Mouse (Mus musculus) neural tube, embryonic 11.5 days (tissue): Measurements from ENCODE around the gene Egfr. TPM values are rescaled to one million over a fixed set of nuclear protein-coding genes. Genes with fewer than 3 reads are reported as not detected.

ENCODE experiments used
- ATAC-seq: fragments of 200-750 bp; cut with Nextera tagmentation; 2 replicates; pipeline ENCODE4 v1.8.0; 2017; ENCODE audit warnings: moderate number of reproducible peaks, mild to moderate bottlenecking, moderate TSS enrichment, moderate library complexity; ENCODE audit not compliant: insufficient read depth, low FRiP score, low TSS enrichment
- DNase-seq: peaks from one replicate; pipeline ENCODE4 v3.0.0-alpha.2; 2015; ENCODE audit warnings: low spot score
- H3K27ac ChIP-seq: fragments of 300-500 bp; sonication (generic); 2 replicates; pipeline ENCODE4 v1.5.1; 2014; ENCODE audit warnings: low read depth, mild to moderate bottlenecking, low read length
- H3K27me3 ChIP-seq: fragments of 300-500 bp; sonication (generic); 2 replicates; pipeline ENCODE4 v1.6.1; 2014; ENCODE audit warnings: mild to moderate bottlenecking, low read length, mixed read lengths; ENCODE audit not compliant: control insufficient read depth, insufficient read depth
- H3K36me3 ChIP-seq: fragments of 300-500 bp; sonication (generic); 2 replicates; pipeline ENCODE4 v1.6.1; 2014; ENCODE audit warnings: mild to moderate bottlenecking, low read length, moderate library complexity, mixed read lengths; ENCODE audit not compliant: control insufficient read depth, insufficient read depth
- H3K4me1 ChIP-seq: fragments of 300-500 bp; sonication (generic); 2 replicates; pipeline ENCODE4 v1.6.1; 2014; ENCODE audit warnings: low read length, mixed read lengths; ENCODE audit not compliant: control insufficient read depth, insufficient read depth
- H3K4me2 ChIP-seq: fragments of 300-500 bp; sonication (generic); 2 replicates; pipeline ENCODE4 v1.6.1; 2014; ENCODE audit warnings: low read depth, mild to moderate bottlenecking, moderate library complexity
- H3K4me3 ChIP-seq: fragments of 300-500 bp; sonication (generic); 2 replicates; pipeline ENCODE4 v1.5.1; 2014; ENCODE audit warnings: low read depth, low read length
- H3K9ac ChIP-seq: fragments of 300-500 bp; sonication (generic); 2 replicates; pipeline ENCODE4 v1.6.1; 2014; ENCODE audit warnings: mild to moderate bottlenecking, low read length
- H3K9me3 ChIP-seq: fragments of 300-500 bp; sonication (generic); 2 replicates; pipeline ENCODE4 v1.6.1; 2016; ENCODE audit warnings: low read length; ENCODE audit not compliant: control insufficient read depth
- WGBS: fragments of 180-500 bp; shearing (Covaris S2); extraction: QIAGEN DNeasy Blood & Tissue Kit; methylation state at CpG from one replicate; pipeline ENCODE4 v1.1.7; 2014; 5-methylcytosine and 5-hydroxymethylcytosine counted together
- polyA plus RNA-seq: library from polyadenylated mRNA; unstranded; fragments of >200 nt; fragmentation: Nextera tagmentation; extraction: Ambion mirVana; gene quantifications from 2 replicates; pipeline ENCODE4 v1.2.1, GENCODE M21; 2014

Egfr gene
- polyA plus RNA-seq, 1 experiment from 2014 or later, result 2.6 TPM

DNA sequence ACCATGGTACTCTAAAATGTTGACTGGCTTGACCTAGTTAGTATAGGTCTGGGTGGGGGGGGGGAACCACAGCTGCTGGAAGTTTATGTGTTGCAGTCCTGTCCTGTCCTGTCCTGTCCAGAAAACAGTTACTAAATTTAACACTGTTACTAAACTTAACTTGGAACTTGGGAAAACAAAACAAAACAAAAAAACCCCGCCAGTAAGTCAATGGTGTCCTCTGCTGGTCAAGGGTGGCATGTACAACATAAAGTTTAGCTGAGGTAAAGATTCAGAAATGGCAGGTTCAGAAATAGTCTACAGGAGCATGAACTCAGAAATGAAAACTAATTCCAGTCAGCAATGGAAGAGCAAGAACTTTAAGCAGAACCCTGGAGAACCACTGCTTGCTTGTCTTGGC, 196.8 kb downstream of the Egfr start:
- ATAC-seq (no peak), DNase-seq (no peak)
- WGBS, result 26% methylated on average over 1 of the region's 1 CpGs

DNA sequence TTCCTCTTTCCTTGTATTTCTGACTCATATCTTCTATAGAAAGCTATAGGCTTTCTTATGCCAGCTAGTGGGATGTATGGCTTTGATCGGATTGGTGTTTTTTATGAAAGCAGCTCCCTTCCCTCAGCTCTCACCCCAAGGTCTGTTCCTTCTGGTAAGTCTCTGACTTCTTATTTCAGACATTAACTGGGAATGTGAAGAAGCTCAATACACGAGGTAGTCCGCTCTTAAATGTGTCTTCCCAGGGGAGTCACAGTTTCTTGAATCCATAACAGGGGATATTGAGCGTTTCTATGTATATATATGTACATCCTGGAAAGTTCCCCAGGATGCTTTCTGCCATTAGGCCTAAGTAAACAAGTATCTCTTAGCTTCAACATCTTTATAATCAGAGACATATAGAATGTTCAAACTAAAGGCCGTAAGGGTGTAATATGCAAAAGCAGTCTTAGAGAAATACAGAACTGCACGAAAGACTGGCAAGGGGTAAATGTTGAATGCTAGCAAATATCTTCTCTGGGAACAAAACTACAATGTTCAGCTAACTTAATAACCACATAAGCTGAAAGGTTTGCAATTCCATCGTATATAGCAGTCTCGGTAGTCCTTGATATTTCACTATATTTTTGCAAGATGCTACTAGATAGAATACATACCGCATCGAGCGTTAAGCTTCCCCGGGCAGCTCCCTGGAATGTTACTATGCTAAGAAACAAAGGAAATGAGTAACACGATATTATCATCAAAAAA, 198.4 kb downstream of the Egfr start:
- no peaks in the 10 kb centered on the region for H3K9me3 ChIP-seq
- H3K4me1 ChIP-seq, result no peaks in the 10 kb centered on the region
- no peaks in the 10 kb centered on the region for H3K36me3 ChIP-seq
- no peak overlapping the region for H3K27ac ChIP-seq
- ATAC-seq, result no peak
- 55% methylated on average over 13 of the region's 13 CpGs for WGBS
- no peak for DNase-seq
- peak overlapping the region; percentile 42 for H3K4me2 ChIP-seq
- H3K4me3 ChIP-seq, result peak overlapping the region; percentile 64
- H3K27me3 ChIP-seq, result no peaks in the 10 kb centered on the region
- peak overlapping the region; percentile 42 for H3K9ac ChIP-seq

More for the DNA sequence above, 196.8 kb downstream of the Egfr start:
- Histone ChIP-seq H3K36me3 (no peaks in the 10 kb centered on the region), H3K4me1 (no peaks in the 10 kb centered on the region), H3K4me2 (no peak overlapping the region), H3K4me3 (no peak overlapping the region), H3K27ac (no peak overlapping the region), H3K9ac (no peak overlapping the region), H3K27me3 (no peaks in the 10 kb centered on the region), H3K9me3 (no peaks in the 10 kb centered on the region)

DNA sequence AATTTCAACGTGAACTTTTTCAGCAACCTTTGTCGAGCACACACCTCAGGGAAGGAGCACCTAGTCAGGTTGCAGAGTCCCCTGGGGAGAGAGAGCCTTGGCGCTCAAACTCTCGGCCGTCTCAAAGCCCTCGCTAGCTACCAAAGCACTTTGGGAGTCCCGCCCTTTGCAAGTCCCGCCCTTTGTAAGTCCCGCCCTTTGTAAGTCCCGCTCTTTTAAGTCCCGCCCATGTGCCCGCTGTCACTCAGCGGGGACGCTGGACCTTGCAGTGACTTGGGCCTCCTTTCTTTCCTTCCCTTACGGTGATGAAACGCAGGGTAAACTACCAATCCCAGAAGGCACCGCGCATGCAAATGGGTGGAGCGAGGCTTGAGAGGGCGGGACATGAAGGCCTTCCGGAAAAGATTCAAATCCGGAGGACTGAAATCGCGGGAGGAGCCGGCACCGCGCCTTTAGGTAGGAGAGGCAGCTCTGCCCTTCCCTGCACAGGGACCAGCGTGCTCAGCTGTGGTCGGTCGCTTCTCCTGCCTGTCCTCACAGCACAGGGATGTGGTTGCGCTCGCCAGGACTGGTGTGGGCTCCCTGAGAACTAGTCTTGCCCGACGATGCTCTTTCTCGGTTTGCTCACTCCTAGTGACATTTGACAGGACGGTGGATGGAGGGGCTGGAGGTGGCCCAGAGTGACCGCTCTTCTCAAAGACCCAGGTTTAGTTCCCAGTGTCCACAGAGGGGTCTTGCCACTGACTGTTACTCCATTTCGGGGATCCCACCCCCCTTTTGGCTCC, 199.2 kb downstream of the Egfr start, which contains the start of gene Fbxo48:
TSS of gene Fbxo48 (plus strand) at position 400 of the 785 bp plus-strand sequence.
- DNase-seq, result peak; percentile 97
- H3K4me2 ChIP-seq, result peak within 1 kb of the TSS; percentile 77
- H3K27ac ChIP-seq, result 0 out of 2 replicates have a peak within 1 kb of the TSS, but pooled peaks have one; percentile 29
- no peaks in the 10 kb centered on the region for H3K4me1 ChIP-seq
- no peaks in the 10 kb centered on the region for H3K9me3 ChIP-seq
- under 1% methylated on average over 38 of the region's 38 CpGs for WGBS
- H3K27me3 ChIP-seq, result no peaks in the 10 kb centered on the region
- H3K9ac ChIP-seq, result peak within 1 kb of the TSS; percentile 72
- H3K36me3 ChIP-seq, result no peaks in the 10 kb centered on the region
- H3K4me3 ChIP-seq, result peak within 1 kb of the TSS; percentile 64
- peak; percentile 99 for ATAC-seq

- Histone ChIP-seq H3K4me1 (no peaks in the 10 kb centered on the region), H3K27ac (no peak overlapping the region), H3K27me3 (no peaks in the 10 kb centered on the region), H3K36me3 (no peaks in the 10 kb centered on the region), H3K9ac (peak overlapping the region; percentile 72), H3K4me2 (peak overlapping the region; percentile 77), H3K9me3 (no peaks in the 10 kb centered on the region), H3K4me3 (peak overlapping the region; percentile 64)
- 7% methylated on average over 9 of the region's 9 CpGs for WGBS
- ATAC-seq, result no peak
- no peak for DNase-seq
Observed at GRCm38 (mm10) chr11:16951761-16952010, 199.7 kb downstream of the Egfr start.

- ATAC-seq (no peak), DNase-seq (no peak)
- Histone ChIP-seq H3K27ac (no peak overlapping the region), H3K36me3 (no peaks in the 10 kb centered on the region), H3K4me1 (no peaks in the 10 kb centered on the region), H3K9me3 (no peaks in the 10 kb centered on the region), H3K4me3 (no peak overlapping the region), H3K4me2 (no peak overlapping the region), H3K9ac (no peak overlapping the region), H3K27me3 (no peaks in the 10 kb centered on the region)
- WGBS, result 91% methylated on average over 6 of the region's 6 CpGs
Observed at GRCm38 (mm10) chr11:16956115-16956862, 204.3 kb downstream of the Egfr start.

DNA sequence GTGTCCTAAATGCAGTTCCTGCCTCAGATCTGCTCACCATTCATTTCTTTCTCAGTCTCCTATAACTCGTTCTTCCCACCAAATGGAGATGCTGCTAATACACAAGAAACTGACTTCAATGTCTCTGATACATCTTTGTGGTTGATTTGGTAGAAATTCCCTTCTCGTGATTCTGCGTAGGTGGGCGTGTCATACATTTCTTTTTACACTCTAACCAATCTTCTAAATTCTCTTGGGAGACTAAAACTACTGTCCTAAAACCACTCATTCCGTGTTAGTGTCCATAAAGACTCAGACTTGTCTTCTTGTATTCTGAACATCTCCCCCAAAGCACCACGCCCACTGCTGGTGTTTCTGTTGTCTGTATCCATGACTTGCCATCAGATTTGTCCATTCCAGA, 205.0 kb downstream of the Egfr start:
- no peaks in the 10 kb centered on the region for H3K4me1 ChIP-seq
- no peak overlapping the region for H3K9ac ChIP-seq
- 91% methylated on average over 6 of the region's 6 CpGs for WGBS
- H3K27ac ChIP-seq, result no peak overlapping the region
- H3K4me3 ChIP-seq, result no peak overlapping the region
- H3K4me2 ChIP-seq, result no peak overlapping the region
- no peaks in the 10 kb centered on the region for H3K27me3 ChIP-seq
- H3K9me3 ChIP-seq, result no peaks in the 10 kb centered on the region
- no peak for DNase-seq
- ATAC-seq, result no peak
- H3K36me3 ChIP-seq, result no peaks in the 10 kb centered on the region

DNA sequence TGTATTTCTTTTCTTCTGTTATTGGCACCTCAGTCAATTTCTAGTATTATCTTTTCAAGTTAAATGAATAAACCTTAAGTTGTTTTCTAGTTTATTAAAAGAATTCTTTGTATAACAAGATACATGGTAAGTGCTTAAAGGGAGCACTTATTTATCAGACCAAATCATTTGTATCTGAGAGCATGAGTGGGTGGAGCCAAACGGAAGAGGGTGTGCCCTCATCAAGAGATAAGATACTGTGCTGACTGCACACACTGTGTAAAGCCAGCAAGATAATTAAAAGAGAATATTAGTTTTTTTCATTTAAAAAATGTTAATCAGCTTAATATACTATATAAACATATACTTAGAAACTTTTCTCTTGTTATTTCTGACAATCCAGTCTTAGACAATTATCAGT, 206.5 kb downstream of the Egfr start:
- no peaks in the 10 kb centered on the region for H3K4me1 ChIP-seq
- ATAC-seq, result no peak
- H3K4me2 ChIP-seq, result no peak overlapping the region
- H3K9me3 ChIP-seq, result no peaks in the 10 kb centered on the region
- no peaks in the 10 kb centered on the region for H3K27me3 ChIP-seq
- H3K9ac ChIP-seq, result no peak overlapping the region
- H3K36me3 ChIP-seq, result no peaks in the 10 kb centered on the region
- DNase-seq, result no peak
- H3K4me3 ChIP-seq, result no peak overlapping the region
- 87% methylated on average over 1 of the region's 1 CpGs for WGBS
- no peak overlapping the region for H3K27ac ChIP-seq
